Mouse (Mus musculus): ENCODE measurements at regions not wholly inside any gene's neighbourhood (a gene's known extent, or its start where the extent isn't known, plus 50 kb on each side); places are given as distances from the start of the nearest gene placed in this dataset.

- H3K4me1 ChIP-seq (ENCODE audit: control insufficient read depth, insufficient read depth, low read length): no peaks in the 10 kb centered on the region
These were observed 95.7 kb downstream of the Mfap3l start for GRCm38 (mm10) chr8:60728339-60728738.

GRCm38 (mm10) chr8:60732545-60732944 is 99.9 kb downstream of the Mfap3l start:
- no peak for TF ChIP-seq EP300 (IDR thresholded peaks at IDR 0.05; ENCODE audit: insufficient read depth, low read depth, low read length)
- no peak for TF ChIP-seq POLR2A (IDR thresholded peaks at IDR 0.05; ENCODE audit: insufficient read depth, low read length)
- no peak for TF ChIP-seq CTCF (IDR thresholded peaks at IDR 0.05; ENCODE audit: low read depth, low read length)
- H3K36me3 ChIP-seq (ENCODE audit: control insufficient read depth, insufficient read depth, low read length, poor library complexity, severe bottlenecking): no peaks in the 10 kb centered on the region
- H3K27ac ChIP-seq (ENCODE audit: insufficient read depth, low read length): no peak overlapping the region
- H3K4me3 ChIP-seq (ENCODE audit: low read depth, low read length): no peak overlapping the region
- H3K9ac ChIP-seq (ENCODE audit: low read depth, poor library complexity, severe bottlenecking): no peak overlapping the region
- H3K4me1 ChIP-seq (ENCODE audit: control insufficient read depth, insufficient read depth, low read length): no peaks in the 10 kb centered on the region
- H3K9me3 ChIP-seq (replicated peaks; ENCODE audit: control insufficient read depth, insufficient read depth, low read length, poor library complexity, severe bottlenecking): peaks cover 24% of the 10 kb centered on the region
- no peaks in the 10 kb centered on the region for H3K27me3 ChIP-seq (ENCODE audit: control insufficient read depth, insufficient read depth, low read length, poor library complexity, severe bottlenecking)

More at GRCm38 (mm10) chr8:60728339-60728738, 95.7 kb downstream of the Mfap3l start:
- Histone ChIP-seq H3K36me3 (ENCODE audit: control insufficient read depth, insufficient read depth, low read length, poor library complexity, severe bottlenecking) (no peaks in the 10 kb centered on the region), H3K9ac (ENCODE audit: low read depth, poor library complexity, severe bottlenecking) (no peak overlapping the region), H3K4me3 (ENCODE audit: low read depth, low read length) (no peak overlapping the region), H3K27me3 (ENCODE audit: control insufficient read depth, insufficient read depth, low read length, poor library complexity, severe bottlenecking) (no peaks in the 10 kb centered on the region), H3K9me3 (replicated peaks; ENCODE audit: control insufficient read depth, insufficient read depth, low read length, poor library complexity, severe bottlenecking) (peaks cover 12% of the 10 kb centered on the region), H3K27ac (ENCODE audit: insufficient read depth, low read length) (no peak overlapping the region)
- TF ChIP-seq EP300 (IDR thresholded peaks at IDR 0.05; ENCODE audit: insufficient read depth, low read depth, low read length) (no peak), POLR2A (IDR thresholded peaks at IDR 0.05; ENCODE audit: insufficient read depth, low read length) (no peak)

- Histone ChIP-seq H3K27me3 (ENCODE audit: control insufficient read depth, insufficient read depth, low read length, poor library complexity, severe bottlenecking) (no peaks in the 10 kb centered on the region), H3K9ac (ENCODE audit: low read depth, poor library complexity, severe bottlenecking) (no peak overlapping the region), H3K4me1 (ENCODE audit: control insufficient read depth, insufficient read depth, low read length) (no peaks in the 10 kb centered on the region), H3K9me3 (replicated peaks; ENCODE audit: control insufficient read depth, insufficient read depth, low read length, poor library complexity, severe bottlenecking) (peaks cover 21% of the 10 kb centered on the region), H3K36me3 (ENCODE audit: control insufficient read depth, insufficient read depth, low read length, poor library complexity, severe bottlenecking) (no peaks in the 10 kb centered on the region), H3K4me3 (ENCODE audit: low read depth, low read length) (no peak overlapping the region), H3K27ac (ENCODE audit: insufficient read depth, low read length) (peak overlapping the region; percentile 91)
- TF ChIP-seq POLR2A (IDR thresholded peaks at IDR 0.05; ENCODE audit: insufficient read depth, low read length): no peak
- no peak for TF ChIP-seq EP300 (IDR thresholded peaks at IDR 0.05; ENCODE audit: insufficient read depth, low read depth, low read length)
- no peak for TF ChIP-seq CTCF (IDR thresholded peaks at IDR 0.05; ENCODE audit: low read depth, low read length)
These were observed 103.3 kb downstream of the Mfap3l start for GRCm38 (mm10) chr8:60735961-60736360.

- no peak for TF ChIP-seq CTCF (IDR thresholded peaks at IDR 0.05; ENCODE audit: low read depth, low read length)
- TF ChIP-seq POLR2A (IDR thresholded peaks at IDR 0.05; ENCODE audit: insufficient read depth, low read length): no peak
- no peak for TF ChIP-seq EP300 (IDR thresholded peaks at IDR 0.05; ENCODE audit: insufficient read depth, low read depth, low read length)
- Histone ChIP-seq H3K4me1 (ENCODE audit: control insufficient read depth, insufficient read depth, low read length) (no peaks in the 10 kb centered on the region), H3K27me3 (ENCODE audit: control insufficient read depth, insufficient read depth, low read length, poor library complexity, severe bottlenecking) (no peaks in the 10 kb centered on the region), H3K9me3 (replicated peaks; ENCODE audit: control insufficient read depth, insufficient read depth, low read length, poor library complexity, severe bottlenecking) (peaks cover 21% of the 10 kb centered on the region), H3K9ac (ENCODE audit: low read depth, poor library complexity, severe bottlenecking) (no peak overlapping the region), H3K4me3 (ENCODE audit: low read depth, low read length) (no peak overlapping the region), H3K27ac (ENCODE audit: insufficient read depth, low read length) (peak overlapping the region; percentile 91), H3K36me3 (ENCODE audit: control insufficient read depth, insufficient read depth, low read length, poor library complexity, severe bottlenecking) (no peaks in the 10 kb centered on the region)
These were observed 103.8 kb downstream of the Mfap3l start for GRCm38 (mm10) chr8:60736401-60736800.

DNA sequence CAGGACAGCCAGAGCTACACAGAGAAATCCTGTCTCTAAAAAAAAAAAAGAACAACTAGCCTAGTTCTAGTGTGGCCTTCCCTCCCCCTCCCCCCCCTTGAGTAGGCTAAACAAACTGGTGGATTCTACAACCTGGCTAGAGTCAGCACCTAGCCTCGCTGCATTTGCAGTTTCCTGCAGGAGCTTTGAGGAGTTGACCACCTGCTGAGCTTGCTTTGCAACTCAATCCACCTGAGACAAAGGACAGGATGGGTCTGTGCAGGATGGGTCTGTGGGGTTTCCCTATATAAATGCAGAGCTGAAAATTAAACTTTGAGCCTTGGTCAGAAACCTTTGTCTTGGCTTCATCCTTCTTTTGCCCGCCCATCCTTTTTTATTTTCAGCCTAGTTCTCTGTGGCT is 104.3 kb downstream of the Mfap3l start:
- Histone ChIP-seq H3K27ac (ENCODE audit: insufficient read depth, low read length) (peak overlapping the region; percentile 91), H3K9ac (ENCODE audit: low read depth, poor library complexity, severe bottlenecking) (no peak overlapping the region), H3K27me3 (ENCODE audit: control insufficient read depth, insufficient read depth, low read length, poor library complexity, severe bottlenecking) (no peaks in the 10 kb centered on the region), H3K4me1 (ENCODE audit: control insufficient read depth, insufficient read depth, low read length) (no peaks in the 10 kb centered on the region), H3K9me3 (replicated peaks; ENCODE audit: control insufficient read depth, insufficient read depth, low read length, poor library complexity, severe bottlenecking) (peaks cover 21% of the 10 kb centered on the region), H3K36me3 (ENCODE audit: control insufficient read depth, insufficient read depth, low read length, poor library complexity, severe bottlenecking) (no peaks in the 10 kb centered on the region), H3K4me3 (ENCODE audit: low read depth, low read length) (no peak overlapping the region)
- TF ChIP-seq EP300 (IDR thresholded peaks at IDR 0.05; ENCODE audit: insufficient read depth, low read depth, low read length) (peak; percentile 83), CTCF (IDR thresholded peaks at IDR 0.05; ENCODE audit: low read depth, low read length) (no peak), POLR2A (IDR thresholded peaks at IDR 0.05; ENCODE audit: insufficient read depth, low read length) (no peak)

GRCm38 (mm10) chr8:60737616-60738015 is 105.0 kb downstream of the Mfap3l start:
- peak overlapping the region; percentile 92 for H3K27ac ChIP-seq (ENCODE audit: insufficient read depth, low read length)
- peaks cover 21% of the 10 kb centered on the region for H3K9me3 ChIP-seq (replicated peaks; ENCODE audit: control insufficient read depth, insufficient read depth, low read length, poor library complexity, severe bottlenecking)
- TF ChIP-seq EP300 (IDR thresholded peaks at IDR 0.05; ENCODE audit: insufficient read depth, low read depth, low read length): no peak
- no peak for TF ChIP-seq POLR2A (IDR thresholded peaks at IDR 0.05; ENCODE audit: insufficient read depth, low read length)
- no peak for TF ChIP-seq CTCF (IDR thresholded peaks at IDR 0.05; ENCODE audit: low read depth, low read length)

More at GRCm38 (mm10) chr8:60737616-60738015, 105.0 kb downstream of the Mfap3l start:
- H3K9ac ChIP-seq (ENCODE audit: low read depth, poor library complexity, severe bottlenecking): no peak overlapping the region
- H3K36me3 ChIP-seq (ENCODE audit: control insufficient read depth, insufficient read depth, low read length, poor library complexity, severe bottlenecking): no peaks in the 10 kb centered on the region
- no peaks in the 10 kb centered on the region for H3K27me3 ChIP-seq (ENCODE audit: control insufficient read depth, insufficient read depth, low read length, poor library complexity, severe bottlenecking)
- no peak overlapping the region for H3K4me3 ChIP-seq (ENCODE audit: low read depth, low read length)
- H3K4me1 ChIP-seq (ENCODE audit: control insufficient read depth, insufficient read depth, low read length): no peaks in the 10 kb centered on the region
